Mouse (Mus musculus) layer of hippocampus, adult 2 months (tissue): ENCODE measurements around the gene Kcnq1. TPM values are rescaled to one million over a fixed set of nuclear protein-coding genes. Genes with fewer than 3 reads are reported as not detected.
A peak's percentile ranks its signal among the peaks of the same experiment; 100 is the strongest.

Experiments
- DNase-seq, 2 experiments: peaks; one replicate each; pipeline ENCODE4 v3.0.0; 2022; ENCODE audit warnings: low spot score in 2 of 2
- H3K27ac ChIP-seq: fragments of 200-600 bp; 2 replicates; pipeline ENCODE4 v1.8.1; 2022
- H3K4me3 ChIP-seq: fragments of 200-600 bp; 2 replicates; pipeline ENCODE4 v1.8.1; 2022; ENCODE audit warnings: mild to moderate bottlenecking
- CTCF ChIP-seq: fragments of 200-600 bp; conservative IDR thresholded peaks from 2 replicates; pipeline ENCODE4 v1.8.1; 2022; ENCODE audit warnings: antibody characterized with exemption, mild to moderate bottlenecking, moderate library complexity
- total RNA-seq, 2 experiments: library from RNA; stranded (reverse); gene quantifications; 2 replicates each; pipeline ENCODE4 v1.2.3; 2021

The Kcnq1 gene
- total RNA-seq, 2 experiments from 2014 or later = 0.29 to 0.97 TPM

DNA sequence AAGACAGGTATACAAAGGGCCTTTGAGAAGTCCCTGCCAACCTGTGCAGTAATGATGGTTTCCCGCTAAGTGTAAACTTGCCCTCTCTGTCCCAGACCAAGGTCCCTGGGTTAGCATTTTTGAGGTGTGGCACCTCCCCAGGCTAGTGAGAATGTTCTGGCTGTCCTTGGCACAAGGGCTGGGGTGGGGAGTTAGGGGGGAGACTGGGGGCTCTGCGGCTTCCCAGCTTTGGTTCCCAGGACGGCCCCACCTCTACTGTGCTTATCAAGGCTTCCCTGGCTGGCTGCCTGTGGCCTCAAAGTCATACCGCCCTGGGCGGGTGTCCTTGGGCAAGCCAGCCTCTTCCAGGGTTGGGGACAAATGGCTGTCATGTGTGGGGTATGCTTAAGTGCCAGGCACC, 16.0 kb downstream of the Kcnq1 start:
- no peak for DNase-seq
- TF ChIP-seq CTCF = no peak
- Histone ChIP-seq H3K27ac (no peak overlapping the region), H3K4me3 (no peak overlapping the region)

- no peak for TF ChIP-seq CTCF
- DNase-seq = no peak
- no peak overlapping the region for H3K4me3 ChIP-seq
- H3K27ac ChIP-seq = no peak overlapping the region
Observed at GRCm38 (mm10) chr7:143123876-143124669, 17.9 kb downstream of the Kcnq1 start.

GRCm38 (mm10) chr7:143124902-143125301, 18.7 kb downstream of the Kcnq1 start:
- no peak for DNase-seq
- no peak overlapping the region for H3K4me3 ChIP-seq
- no peak overlapping the region for H3K27ac ChIP-seq
- TF ChIP-seq CTCF = no peak

GRCm38 (mm10) chr7:143132815-143133214, 26.7 kb downstream of the Kcnq1 start:
- Histone ChIP-seq H3K27ac (no peak overlapping the region), H3K4me3 (no peak overlapping the region)
- no peak for TF ChIP-seq CTCF
- no peak for DNase-seq

GRCm38 (mm10) chr7:143136125-143136524, 30.0 kb downstream of the Kcnq1 start:
- Histone ChIP-seq H3K27ac (no peak overlapping the region), H3K4me3 (no peak overlapping the region)
- no peak for DNase-seq
- TF ChIP-seq CTCF = no peak

DNA sequence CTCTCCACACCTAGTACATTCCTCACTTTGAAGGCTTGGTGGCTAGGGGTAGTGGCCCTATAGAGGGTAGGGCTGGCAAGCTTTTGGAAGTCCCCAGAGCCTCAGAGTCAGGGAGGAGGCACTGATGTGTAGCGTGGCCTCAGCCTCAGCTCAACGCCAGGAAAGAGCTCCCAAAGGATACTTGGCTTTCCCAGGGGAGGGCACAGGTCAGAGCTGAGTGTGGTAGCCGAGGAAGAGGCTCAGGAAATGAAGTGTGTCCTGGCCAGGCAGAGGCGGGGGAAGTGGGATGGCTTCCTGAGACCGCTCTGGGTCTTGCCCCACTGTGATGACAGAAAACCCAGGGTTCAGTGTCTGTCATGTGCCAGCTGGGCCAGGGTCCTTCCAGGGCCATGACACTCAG, 30.4 kb downstream of the Kcnq1 start:
- H3K4me3 ChIP-seq = no peak overlapping the region
- no peak for DNase-seq
- TF ChIP-seq CTCF = no peak
- H3K27ac ChIP-seq = no peak overlapping the region

DNA sequence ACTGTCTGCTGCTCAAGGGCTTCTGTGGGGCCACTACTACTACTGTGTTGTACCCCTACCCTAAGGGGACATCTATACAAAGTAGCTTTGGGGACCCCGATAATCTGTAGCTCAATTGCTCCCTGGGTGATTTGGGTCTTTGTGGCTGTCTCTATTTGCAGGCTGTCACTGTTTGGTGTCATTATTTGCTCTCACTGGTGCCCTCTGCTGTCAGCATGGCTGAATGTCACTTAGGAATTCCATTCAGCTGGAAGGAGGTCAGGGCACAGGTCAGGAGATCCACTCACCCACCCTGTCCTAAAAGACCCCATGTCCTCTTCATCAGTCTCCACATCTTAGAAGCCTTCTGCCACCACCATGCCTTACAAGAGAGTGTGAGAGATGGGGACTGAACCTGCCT, 32.6 kb downstream of the Kcnq1 start:
- DNase-seq = peak; percentile 26 to 61
- TF ChIP-seq CTCF = peak; percentile 86
- Histone ChIP-seq H3K4me3 (no peak overlapping the region), H3K27ac (no peak overlapping the region)

DNA sequence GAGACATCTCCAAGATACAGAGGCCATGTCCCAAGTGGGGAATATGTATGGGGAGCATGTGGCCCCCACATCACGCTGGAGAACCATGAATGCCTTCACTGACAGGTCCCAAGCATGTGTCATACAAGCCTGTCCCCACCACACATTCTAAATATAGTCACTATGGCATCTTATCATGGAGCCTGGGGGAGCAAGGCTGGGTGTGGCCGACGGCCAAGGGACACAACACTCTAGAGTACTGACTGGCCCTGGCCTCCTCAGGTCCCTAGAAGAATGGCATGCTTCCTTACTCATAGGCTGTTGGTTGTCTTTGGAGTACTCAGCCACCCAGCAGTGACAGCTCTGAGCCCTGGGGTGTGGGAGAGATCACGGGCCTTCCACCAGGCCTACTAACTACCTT, 33.8 kb downstream of the Kcnq1 start:
- DNase-seq = no peak
- H3K27ac ChIP-seq = no peak overlapping the region

DNA sequence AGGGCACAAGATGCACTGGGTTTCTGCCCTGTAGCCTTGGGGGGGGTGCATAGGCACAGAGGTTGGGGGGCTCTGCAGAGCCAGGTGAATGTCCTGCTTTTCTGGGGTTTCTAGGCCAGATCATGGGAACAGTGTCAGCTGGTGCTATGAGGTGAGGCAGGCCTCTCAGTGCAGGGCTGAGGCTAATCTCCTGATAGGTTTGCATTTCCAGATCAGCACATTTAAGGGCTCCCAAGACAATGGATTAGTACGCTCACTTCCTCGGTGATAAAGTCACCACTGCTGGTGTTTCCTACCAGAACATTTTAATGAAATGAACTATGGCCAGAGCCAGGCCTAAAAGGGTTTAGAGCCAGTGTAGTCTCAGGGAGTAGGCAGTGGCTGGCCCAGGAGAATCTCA, 36.5 kb downstream of the Kcnq1 start:
- DNase-seq = no peak
- no peak for TF ChIP-seq CTCF
- Histone ChIP-seq H3K4me3 (no peak overlapping the region), H3K27ac (no peak overlapping the region)

More for the DNA sequence above, 33.8 kb downstream of the Kcnq1 start:
- TF ChIP-seq CTCF = no peak
- no peak overlapping the region for H3K4me3 ChIP-seq

GRCm38 (mm10) chr7:143147015-143147414, 40.9 kb downstream of the Kcnq1 start:
- no peak overlapping the region for H3K4me3 ChIP-seq
- no peak overlapping the region for H3K27ac ChIP-seq
- DNase-seq = no peak
- TF ChIP-seq CTCF = no peak

GRCm38 (mm10) chr7:143151171-143151570, 45.0 kb downstream of the Kcnq1 start:
- peak; percentile 19 to 38 for DNase-seq
- peak; percentile 83 for TF ChIP-seq CTCF
- Histone ChIP-seq H3K4me3 (no peak overlapping the region), H3K27ac (no peak overlapping the region)

- DNase-seq = no peak
- TF ChIP-seq CTCF = peak; percentile 72
- no peak overlapping the region for H3K4me3 ChIP-seq
- no peak overlapping the region for H3K27ac ChIP-seq
Observed at GRCm38 (mm10) chr7:143152350-143152749, 46.2 kb downstream of the Kcnq1 start.

- Histone ChIP-seq H3K4me3 (peak overlapping the region; percentile 37), H3K27ac (no peak overlapping the region)
- peak; percentile 65 to 89 for DNase-seq
- TF ChIP-seq CTCF = peak; percentile 99
Observed at GRCm38 (mm10) chr7:143153915-143154373, 47.8 kb downstream of the Kcnq1 start.

DNA sequence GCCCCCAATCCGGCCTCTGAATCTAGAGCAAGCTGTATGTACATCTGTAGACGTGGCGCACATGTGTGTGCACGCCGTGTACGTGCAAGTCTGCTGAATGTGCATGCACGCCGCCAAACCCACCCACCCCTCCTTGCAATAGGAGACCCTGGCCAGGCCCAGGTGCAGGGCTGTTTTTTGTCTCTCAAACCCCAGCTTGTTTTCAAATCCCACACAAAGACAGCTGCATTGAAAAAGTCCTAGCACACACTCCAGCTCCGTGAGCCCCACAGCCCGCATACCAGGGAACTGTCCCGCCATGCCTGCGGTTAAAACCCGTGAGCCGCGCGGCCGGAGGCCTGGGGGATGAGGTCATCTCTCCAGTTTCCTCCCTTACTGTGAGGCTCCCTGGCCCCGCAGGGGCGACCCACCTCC, 48.3 kb downstream of the Kcnq1 start:
- TF ChIP-seq CTCF = no peak
- Histone ChIP-seq H3K4me3 (no peak overlapping the region), H3K27ac (no peak overlapping the region)
- DNase-seq = no peak
